Mouse (Mus musculus) thymus, postnatal 14 days (tissue): ENCODE results near the gene Hpca.

Experiments used
- DNase-seq: peaks from one replicate; pipeline ENCODE4 v3.0.0; 2021

The Hpca gene

DNA sequence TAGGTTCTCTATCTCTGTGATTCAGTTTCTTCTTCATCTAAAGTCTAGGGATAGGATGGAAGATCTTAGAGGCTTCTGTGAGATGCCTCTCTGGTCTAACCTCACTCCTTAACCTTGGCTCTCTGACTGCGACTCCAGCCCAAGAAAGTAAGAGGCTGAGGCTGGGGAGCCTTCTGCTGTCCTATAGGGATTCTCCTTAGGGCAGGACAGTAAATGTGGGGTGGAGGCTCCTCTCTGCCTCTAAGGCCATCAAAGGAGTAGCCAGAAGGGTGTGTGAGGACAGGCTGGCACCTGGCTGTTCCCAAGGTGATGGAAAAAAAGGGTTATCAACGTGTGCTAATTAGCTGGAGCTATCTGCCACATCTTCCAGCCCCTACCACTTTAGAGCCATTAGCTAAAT, 13.8 kb upstream of the Hpca start:
- no peak for DNase-seq

DNA sequence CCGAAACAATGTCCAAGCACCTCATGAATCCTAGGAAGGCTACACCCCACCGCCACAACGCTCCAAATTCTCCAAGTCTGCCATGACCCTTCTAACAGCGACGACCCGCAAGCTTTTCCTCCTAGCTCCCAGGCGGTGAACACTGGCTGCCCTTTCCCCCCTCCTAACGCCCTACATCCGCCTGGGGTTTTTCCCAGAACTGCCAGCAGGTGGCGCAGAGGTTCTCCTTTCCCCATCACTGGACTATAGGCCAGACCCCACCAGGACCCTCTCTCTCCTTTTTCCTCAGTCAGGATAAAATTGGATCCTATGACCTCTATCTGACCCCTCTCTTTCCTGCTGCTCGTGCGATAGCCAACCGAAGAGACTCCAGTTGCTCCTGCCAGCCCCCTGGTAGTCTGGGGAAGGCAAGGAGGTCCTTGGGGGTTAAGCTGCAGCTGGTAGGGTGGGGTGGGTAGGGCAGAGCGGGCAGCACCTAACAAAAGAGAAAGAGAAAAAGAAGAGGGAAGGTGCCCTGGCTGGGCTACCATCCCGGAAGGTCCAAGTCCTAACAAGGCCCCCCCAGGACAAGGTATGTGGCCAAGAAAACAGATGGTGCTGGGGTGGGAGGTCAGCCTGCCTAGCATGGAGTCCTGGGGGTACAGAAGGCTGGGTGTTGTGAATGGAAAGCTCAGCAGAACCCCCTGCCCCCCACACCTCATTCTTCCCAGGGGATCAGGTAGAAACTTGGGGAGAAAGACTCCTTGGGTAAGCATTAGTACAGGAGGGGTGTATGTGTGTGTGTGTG, 13.2 kb upstream of the Hpca start:
- peak; percentile 81 for DNase-seq

DNA sequence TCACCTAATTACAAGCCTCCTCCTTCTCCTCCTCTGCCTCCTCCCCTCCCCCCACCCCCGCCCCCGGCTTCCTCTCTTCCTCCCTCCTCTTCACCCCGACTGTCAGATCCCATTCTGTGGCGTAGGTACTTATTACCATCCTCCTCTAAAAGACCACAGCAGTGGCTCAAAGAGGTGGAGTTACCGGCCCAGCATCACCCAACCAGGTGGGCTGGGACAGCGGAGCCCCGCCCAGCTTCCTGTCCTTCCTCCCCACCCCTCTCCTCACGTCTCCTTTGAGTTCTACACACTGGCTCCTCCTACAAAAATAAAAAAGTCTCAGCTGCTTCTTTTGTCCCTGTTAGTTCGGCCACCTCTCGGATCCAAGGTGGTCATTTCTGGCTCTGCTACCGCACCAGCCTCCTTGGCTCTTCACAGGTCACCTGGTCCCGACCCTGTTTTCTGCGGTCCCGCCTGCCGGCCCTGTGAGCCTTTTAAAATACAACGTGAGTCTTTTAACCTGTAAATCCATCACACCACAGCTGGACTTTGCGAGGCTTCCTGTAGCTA, 9.0 kb upstream of the Hpca start:
- DNase-seq = peak; percentile 64

DNA sequence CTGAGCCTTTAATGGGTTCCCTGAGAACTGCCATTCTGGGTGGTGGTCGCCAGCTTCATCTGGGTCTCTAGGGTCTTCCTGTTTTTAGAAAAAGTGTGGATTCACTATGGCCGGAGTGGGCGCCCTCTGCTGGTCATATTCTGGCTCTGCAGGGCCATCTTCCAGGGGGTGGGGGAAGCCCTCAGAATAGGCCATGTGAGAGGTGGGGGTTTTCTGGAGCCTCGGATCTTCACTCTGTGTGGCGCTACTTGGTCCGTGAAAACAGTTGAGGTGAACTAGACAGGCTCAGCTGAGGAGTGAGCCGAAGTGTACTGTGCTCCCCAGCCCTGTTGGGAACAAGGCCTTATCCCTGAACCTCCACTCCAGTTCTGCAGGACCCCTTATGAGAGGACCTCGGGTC, 8.3 kb upstream of the Hpca start:
- peak; percentile 52 for DNase-seq

DNA sequence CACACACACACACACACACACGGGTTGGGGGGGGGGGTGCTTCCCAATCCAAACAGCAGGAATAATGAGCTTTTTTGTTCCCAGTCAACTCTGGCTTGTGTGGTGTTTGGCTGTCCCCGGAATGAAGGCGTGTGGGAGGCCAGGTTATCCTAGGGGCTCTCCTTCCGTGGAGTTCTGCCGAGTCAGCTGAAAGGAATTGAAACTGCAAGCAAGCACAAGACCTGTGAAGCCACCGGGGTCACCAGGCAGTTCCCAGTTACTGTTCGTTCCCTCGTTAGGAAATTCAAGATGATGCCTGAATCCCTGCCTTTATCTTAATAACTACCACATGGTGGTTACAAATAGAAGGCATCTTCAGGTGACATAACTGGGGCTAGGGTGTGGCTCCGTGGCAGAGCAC, 7.6 kb upstream of the Hpca start:
- no peak for DNase-seq

DNA sequence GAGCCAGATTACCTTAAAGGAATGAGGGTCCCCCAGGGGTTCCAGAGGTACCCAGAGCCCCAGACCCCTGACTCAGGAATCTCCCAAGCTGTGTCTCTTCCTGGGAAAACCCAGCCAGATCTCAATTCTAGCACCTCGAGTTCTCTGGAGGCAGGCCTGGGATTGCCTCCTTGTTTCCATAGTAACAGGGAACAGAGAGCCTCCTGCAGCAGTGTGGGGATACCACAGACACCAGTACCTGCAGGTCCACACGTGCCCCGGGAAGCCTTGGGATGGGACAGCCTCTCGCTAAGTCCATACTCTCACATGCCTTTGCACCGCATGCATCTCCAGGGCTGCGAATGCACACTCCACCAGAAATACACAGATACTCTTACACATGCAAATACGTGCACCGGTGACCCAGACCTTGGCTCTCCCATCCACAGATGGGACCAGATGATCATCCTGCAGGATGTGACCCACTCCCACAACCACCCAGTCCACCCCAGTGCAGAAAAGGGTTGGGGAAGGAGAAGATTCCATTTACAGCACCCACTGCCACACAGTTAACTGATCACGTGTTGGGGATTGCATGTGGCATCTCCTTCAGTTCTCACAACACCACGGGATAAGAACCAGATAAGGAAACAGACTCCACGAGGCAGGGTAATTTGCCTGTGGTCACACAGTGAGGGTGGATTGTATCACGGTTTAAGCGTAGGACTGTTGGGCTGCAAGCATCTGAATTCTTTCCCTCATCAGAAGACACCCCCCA, 6.9 kb upstream of the Hpca start:
- no peak for DNase-seq

DNA sequence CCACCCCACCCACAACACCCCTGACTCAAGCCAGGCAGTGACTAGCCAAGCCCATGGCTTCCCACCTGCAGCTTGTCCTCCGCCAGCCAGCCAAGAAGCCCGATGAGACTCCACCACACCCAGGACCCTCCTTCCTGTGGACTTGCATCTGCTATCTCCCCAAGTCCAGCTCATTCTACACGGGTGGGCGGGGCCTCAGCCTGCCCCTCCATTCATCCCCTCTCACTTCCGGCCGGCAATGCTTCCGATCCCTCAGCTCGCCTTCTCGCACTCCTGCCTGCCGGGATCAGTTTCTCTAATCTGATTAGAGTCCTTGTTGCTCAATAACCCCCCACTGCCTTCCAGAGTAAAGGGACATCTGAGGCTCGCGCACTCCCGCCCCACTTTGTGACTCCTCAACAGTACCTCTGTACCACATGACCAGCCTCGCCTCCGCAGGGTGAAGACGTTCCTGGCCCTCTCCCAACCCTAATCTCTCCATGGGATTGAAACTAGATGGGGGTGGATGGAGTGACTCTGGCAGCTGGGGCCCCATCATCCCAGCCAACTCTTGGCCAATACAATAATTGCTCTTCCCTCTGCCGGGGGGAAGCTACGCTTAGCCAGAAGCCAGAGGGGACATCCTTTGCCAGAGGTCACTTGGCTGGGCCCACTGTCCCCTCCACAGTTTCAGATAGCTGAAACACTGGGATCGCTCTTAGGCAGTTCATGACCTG, 4.1 kb upstream of the Hpca start:
- DNase-seq = no peak

DNA sequence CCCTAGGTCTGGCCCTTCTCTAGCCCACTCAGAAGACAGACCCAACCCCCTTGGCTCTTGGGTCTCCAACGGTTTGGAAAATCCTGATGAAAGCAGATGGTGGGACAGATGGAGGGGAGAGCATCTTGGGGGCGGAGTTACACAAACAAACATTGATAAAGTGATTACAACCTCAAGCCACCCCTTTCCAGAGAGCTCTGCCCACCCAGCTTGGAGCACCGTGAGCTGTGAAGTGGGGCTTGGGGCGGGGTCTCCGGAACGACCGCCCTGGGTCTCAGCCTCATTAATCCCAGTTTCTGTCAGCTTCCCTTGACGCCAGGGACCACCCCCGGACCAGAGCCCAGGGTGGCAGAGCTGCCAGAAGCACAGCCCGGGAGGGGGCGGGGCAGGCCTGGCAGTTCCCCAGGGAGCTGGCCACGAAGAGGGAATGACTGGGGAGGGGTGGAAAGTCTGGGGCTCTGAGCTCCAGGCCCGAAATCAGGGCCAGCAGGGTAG, 2.9 kb upstream of the Hpca start:
- no peak for DNase-seq

DNA sequence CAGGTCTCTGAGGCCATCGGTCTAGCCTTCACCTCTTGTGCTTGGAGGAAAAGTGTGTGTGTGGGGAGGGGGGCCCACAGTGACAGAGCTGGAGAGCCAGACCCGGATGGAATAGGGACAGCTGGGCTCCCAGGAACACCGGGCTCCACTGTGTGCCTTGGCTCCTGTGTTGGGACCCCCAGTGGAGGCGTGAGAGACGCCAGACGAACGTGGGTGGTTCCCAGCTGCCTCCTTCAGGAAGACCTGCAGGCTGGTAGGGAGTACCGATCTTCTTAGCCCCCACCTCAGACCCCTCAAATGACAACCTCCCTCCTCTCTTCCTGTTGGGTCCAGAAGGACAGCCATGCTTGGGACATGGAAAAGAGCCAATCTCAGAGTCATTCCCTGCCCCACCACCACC, 883 bp upstream of the Hpca start:
- DNase-seq = no peak

DNA sequence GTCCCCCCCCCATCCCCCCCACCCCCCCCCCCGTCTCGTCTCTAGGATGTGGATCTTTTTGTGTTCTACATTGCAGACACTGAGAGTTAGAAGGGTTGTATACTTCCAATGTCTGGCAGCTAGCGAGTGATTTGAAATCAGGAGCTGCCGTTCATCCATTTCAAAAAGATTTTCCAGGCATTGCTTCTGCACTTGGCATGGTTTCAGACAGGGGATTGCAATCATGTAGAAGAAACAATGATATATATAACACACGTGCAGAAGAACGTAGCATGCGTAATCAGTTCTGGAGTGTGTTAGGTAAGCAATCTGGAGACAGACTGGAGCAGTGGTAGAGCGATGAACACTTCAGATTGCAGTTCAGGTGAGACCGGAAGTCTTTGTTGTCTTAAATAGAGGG, 271 bp upstream of the Hpca start:
- no peak for DNase-seq

DNA sequence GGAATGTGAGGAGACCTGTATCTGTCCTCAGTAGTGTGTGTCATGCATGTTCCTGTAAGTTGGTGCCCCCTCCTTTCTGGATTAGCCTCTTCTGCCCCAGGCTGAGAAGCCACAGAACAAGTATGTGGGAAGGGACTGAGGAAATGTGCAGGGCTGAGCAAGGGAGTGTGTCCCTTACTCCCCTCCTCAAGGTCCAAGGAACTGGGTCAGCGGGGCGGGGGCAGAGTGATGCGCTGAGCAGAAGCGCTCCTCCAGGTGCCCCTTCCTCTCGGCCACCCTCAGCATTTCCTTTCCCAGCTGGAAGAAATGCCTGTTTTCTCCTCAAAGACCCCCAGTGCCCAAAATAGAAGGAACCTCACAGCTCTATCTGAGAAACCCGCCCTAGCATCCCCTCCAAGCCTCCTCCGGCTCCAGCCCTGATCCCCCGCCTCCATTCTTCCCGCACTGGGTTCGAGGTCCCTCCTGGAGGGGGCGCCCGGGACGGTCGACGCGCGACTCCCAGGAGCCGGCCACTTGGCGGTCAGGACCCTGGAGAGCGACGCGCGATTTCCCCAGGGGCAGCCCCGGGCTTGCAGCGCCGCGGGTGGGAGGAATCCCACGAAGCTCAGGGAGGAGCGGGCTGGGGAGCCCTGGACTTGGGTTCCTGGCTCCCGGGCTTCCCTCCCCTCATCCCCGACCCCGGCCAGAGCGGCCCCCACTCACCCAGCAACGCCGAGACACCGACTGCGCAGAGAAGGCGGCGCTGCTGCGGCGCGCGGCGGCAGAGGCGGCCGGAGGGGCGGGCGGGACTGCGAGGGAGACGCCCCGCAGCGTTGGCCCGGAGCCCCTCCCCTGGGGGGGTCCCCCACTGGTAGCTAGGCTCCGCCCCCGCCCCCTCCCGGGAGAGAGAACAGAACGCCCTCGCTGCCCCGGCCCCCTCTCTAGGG, 1.1 kb downstream of the Hpca start:
- DNase-seq = peak; percentile 82

DNA sequence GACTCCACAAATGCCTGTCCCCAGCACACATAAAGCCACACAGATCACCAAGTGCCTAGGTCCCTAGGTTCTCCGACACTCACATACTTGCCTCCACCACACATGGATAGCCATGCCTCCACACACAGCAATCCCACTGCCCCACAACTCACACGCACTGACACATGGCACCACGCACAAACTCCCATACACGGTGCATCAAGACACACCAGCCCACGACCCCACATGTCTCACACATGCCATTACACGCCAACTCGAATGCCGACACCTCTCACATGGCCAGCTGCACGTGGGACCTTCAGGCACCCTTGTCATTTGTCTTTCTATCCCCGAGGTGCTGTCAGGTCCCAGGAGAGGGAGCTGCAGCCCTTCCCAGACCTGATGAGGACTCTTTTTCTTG, 2.1 kb downstream of the Hpca start:
- DNase-seq = no peak

DNA sequence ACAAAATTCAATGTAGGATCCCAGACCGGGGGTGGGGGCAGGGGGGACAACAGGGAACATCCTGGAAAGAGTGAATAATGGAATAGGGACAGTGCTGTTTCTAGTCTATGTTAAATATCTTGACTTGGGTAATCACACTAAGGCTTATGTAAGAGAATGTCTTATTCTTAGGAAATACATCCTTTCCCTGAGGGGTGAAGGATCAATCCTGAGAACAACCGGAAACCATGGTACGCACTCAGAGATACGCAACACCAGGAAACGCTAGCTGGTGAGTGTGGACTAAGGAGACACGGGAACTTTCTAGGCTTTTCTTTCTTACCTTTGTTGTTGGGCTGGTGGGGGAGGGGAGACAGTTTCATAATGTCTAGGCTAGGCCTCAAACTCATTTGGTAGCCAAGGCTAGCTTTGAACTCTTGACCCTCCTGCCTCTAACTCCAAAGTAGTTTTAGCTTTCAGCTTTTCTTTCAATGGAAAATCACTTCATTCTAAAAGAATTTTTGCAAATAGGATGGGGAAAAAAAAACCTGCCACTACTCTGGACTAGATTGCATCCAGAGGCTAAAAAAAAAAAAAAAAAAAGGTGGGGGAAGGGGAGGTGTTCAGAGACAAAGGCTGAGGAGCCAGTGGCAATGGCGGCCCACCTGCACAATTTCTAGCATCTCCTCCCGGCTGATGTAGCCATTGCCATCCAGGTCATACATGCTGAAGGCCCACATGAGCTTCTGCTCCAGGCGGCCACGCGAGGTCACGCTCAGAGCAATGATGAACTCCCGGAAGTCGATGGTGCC, 3.9 kb downstream of the Hpca start:
- DNase-seq = no peak

DNA sequence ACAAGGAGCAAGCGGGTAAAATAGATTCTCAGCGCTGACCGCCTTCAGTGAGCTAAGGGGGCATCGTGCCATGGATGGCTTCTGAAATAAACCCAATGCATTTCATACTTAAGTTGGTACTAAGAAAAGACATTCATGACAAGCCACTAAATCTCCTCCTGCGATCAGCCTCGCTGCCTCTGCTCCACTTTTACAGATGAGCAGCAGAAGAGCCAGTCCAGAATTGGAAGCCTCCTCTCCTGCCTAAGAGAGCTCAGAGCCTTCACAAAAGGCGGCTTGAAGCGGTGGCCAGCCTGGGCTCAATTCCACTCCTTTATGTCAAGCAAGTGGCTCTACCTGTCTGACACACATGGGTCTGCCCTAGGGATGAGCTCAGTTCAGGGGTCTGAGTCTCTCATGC, 5.1 kb downstream of the Hpca start:
- no peak for DNase-seq

DNA sequence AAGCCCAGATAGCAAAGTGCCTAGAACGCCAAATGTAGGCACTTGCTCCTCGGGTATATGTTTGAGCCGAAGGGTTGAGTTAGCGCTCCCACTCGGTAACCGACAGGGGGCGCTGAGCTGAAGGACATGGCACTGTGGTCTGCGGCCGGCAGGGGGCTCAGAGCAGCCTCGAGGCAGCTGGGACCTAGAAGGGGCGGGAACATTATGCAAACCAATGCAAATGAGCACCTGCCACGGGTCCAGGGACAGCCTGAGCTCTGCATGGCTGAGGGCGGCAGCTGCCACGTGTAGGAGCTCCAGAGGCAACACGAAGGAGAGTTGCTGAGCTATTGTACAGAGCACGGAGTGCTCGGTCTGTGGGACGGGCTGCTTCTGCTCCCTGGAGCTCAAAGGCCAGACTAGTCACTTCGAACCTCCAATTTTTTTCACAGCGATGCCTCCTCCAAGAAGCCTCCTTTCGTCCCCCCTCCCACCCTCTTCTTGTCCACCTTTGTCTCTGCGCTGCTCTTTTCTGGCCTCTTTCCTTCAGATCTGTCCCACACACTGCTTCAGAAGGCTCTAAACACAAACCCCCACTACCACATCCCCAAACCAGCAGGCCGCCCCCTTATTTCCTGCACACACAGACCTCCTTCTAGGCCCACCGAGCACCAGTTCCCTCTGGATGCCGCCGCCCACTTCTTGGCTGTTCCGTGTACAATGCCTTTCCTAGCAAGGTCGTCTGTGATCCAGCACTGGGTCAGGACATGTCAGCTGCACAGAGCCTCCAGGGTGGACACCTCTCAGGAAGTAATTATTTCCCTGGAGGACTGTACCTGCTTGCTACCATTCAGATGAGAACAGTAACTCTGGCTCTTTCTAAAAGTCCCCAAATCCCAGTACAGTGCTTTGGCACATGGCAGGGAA, 8.5 kb downstream of the Hpca start:
- DNase-seq = peak; percentile 64

DNA sequence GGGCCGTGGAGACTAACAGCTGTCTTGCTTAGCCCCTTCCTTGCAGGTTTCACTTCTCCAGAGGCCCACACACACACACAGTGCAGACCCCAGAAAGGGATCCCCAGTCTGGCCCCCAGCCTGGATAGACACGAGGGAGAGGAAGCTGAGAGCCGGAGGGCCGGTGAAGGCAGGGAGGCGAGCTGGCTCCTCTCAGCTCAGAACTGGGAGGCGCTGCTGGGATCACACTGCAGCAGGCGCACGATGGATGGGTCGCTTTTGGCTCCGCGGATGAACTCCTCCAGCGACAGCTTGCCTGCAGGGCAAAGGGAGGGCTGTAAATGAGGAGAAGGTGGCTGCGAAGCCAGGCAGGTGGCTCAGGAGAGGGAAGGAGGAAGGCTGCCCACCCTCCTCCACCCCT, 9.6 kb downstream of the Hpca start:
- DNase-seq = no peak

DNA sequence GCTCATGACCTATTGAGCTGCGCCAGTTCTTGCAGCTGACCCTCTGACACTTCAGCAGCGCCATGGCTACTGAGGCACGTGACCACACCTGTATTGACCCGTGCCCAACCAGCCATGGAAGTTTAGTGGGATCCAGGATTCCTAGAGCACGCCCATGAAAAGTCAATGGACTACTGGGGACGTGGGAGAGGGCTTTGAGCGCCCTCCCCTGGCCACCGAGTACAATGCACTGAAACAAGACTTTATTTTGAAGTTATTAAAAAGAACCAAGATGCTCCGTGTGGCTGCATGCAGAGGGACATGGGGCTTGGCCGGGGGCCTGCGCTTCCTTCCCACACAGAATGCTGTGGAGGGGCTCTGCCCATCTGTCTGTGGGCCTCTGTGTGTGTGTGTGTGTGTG, 10.5 kb downstream of the Hpca start:
- no peak for DNase-seq

DNA sequence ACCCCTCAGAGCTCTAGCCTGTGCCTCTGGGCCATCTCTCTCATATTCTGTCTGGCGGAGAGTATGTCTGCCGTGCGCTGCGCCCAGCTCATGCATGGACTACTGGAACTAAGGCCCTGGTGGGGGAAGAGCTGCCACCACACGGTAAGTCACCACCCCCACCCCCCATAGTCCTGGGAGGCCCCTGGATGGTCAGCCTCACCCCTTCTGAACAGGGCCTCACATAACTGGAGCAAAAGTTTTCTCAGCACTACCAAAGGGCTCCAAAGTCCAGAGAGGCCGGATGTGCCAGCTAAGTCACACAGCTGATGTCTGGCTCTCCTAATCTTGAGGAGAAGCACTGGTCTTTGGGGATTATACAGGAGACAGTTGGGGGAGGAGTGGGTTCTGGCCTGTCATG, 11.0 kb downstream of the Hpca start:
- DNase-seq = no peak

DNA sequence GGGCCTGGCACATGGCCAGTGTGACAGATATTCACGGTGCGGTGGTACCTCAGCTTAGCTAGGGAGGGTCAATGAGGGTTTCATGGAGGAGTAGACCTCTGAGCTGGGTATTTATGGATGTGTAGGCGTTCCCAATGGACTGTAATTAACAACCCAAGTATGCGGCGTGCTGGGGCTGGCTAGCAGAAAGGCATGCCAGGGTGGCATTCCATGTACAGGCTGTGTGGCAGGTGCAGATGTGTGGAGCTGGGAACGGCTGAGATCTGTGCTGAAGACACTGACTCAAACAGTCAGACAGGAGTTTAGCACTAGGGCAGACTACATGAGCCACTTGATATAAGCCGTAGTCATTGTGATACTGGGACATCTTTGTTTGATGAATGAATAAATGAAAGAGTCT, 13.2 kb downstream of the Hpca start:
- DNase-seq = no peak

DNA sequence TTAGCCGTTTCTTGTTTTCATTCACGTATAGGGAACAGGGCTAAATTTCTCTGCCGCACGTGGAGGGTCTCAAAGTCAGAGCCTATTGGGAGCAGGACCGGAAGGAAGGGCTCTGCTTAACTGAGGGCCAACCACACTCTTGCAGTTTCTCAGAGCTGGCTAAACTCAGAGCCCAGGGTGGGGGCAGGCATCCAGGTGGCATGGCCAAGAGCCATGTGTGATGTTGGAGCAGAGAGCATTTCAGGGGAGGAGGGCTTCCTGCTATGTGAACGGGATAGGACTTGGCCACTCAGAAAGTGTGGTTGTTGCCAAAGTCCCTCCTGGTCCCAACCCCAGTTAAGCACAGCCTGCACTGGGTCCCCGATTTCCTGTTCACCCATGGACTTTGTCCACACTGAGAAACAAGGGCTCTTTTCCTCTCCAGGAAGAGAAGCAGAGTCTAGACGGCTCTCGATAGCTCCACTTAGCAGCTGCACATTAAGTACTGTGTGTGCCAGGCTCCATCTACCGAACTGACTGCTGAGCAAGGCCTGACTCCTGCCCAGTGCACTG, 14.4 kb downstream of the Hpca start:
- DNase-seq = no peak
